Mouse (Mus musculus) erythroblast, embryonic 14.5 days (primary cell): ENCODE measurements around the gene Zfp821. TPM values are rescaled to one million over a fixed set of nuclear protein-coding genes. Genes with fewer than 3 reads are reported as not detected.

ENCODE experiments used
- H3K27me3 ChIP-seq: 2 replicates; pipeline ENCODE4 v1.6.1; 2012; ENCODE audit warnings: inconsistent platforms; ENCODE audit not compliant: control insufficient read depth
- H3K36me3 ChIP-seq: 2 replicates; pipeline ENCODE4 v1.6.1; 2012; ENCODE audit warnings: mild to moderate bottlenecking, inconsistent platforms; ENCODE audit not compliant: control insufficient read depth
- H3K4me1 ChIP-seq: 2 replicates; pipeline ENCODE4 v1.6.1; 2012; ENCODE audit warnings: inconsistent platforms; ENCODE audit not compliant: control insufficient read depth
- H3K4me3 ChIP-seq: replicated peaks from 2 replicates; pipeline ENCODE3; 2012; ENCODE audit warnings: moderate library complexity, mild to moderate bottlenecking, inconsistent platforms
- H3K9me3 ChIP-seq: 2 replicates; pipeline ENCODE4 v1.6.1; 2012; ENCODE audit warnings: low read length, inconsistent platforms, mixed read lengths; ENCODE audit not compliant: control insufficient read depth
- GATA1 ChIP-seq: IDR thresholded peaks from 2 replicates; pipeline ENCODE4 v1.6.1; 2012; ENCODE audit warnings: low read length, inconsistent platforms, mixed read lengths
- TAL1 ChIP-seq: IDR thresholded peaks from 3 replicates; pipeline ENCODE4 v1.6.1; 2012; ENCODE audit warnings: low read length, inconsistent platforms, mixed read lengths
- polyA plus RNA-seq: library from polyadenylated mRNA; stranded (reverse); fragments of >175 nt; gene quantifications from 2 replicates; pipeline ENCODE4 v1.2.3, GENCODE M21; 2012

Gene Zfp821
- polyA plus RNA-seq, 1 experiment = 2.5 TPM

GRCm38 (mm10) chr8:109687248-109687647 is 18.1 kb upstream of the Zfp821 start:
- Histone ChIP-seq H3K4me1 (peaks cover 24% of the 10 kb centered on the region), H3K27me3 (no peaks in the 10 kb centered on the region), H3K4me3 (no peak overlapping the region), H3K9me3 (no peaks in the 10 kb centered on the region), H3K36me3 (peaks cover 31% of the 10 kb centered on the region)
- TF ChIP-seq TAL1 (no peak), GATA1 (no peak)

DNA sequence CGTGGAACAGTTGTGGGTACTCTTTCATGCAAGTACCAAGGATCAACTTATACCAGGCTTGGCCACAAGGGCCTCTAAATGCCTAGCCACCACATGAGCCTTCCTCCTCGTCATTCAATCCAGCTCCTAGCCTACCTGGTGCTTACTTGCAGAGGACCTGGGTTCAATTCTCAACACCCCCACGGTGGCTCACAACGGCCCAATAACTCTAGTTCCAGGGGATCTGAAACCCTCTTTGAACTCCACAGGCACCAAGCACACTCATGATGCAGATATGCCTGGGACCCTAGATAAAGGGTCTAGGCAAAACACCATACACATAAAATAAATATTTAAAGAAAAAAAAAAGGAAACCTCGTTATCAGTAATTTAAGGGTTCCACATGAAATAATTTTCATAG is 13.6 kb upstream of the Zfp821 start:
- peak overlapping the region; percentile 70 for H3K4me3 ChIP-seq
- H3K36me3 ChIP-seq = peaks cover 15% of the 10 kb centered on the region
- H3K4me1 ChIP-seq = peaks cover 36% of the 10 kb centered on the region
- no peaks in the 10 kb centered on the region for H3K27me3 ChIP-seq
- TF ChIP-seq GATA1 = no peak
- TF ChIP-seq TAL1 = no peak
- no peaks in the 10 kb centered on the region for H3K9me3 ChIP-seq

DNA sequence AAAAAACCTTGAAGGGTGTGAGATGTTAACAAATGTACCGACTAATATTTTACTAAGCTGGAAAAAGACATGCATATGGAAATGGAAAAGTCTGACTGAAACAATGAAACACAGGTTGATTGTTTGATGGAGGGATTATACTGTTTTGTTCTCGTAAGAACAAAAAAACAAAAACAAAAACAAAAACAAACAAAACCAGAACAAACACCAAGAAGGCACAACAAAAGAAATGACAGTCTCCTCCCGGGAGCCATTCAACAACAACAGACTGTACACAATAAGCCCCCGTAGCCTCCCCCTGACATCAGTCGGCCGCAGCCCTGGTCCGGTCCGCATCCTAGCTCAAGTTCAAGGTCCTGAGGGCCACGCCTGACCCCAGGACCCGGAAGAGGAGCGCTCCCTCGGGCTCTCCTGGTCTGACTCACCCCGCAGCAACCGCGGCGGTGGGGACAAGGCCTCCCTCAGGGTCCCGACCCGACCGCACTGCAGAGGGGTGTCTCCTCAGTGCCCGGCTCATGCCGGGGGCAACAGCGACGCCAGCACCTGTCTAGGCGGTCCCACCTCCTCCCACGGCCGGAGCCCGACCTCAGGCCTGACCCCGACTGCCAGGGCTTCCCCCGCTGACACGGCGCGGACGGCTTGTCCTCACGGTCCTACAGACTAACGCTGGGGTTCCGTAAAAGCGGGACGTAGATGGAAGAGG is 12.8 kb upstream of the Zfp821 start:
- H3K36me3 ChIP-seq = peaks cover 14% of the 10 kb centered on the region
- H3K4me1 ChIP-seq = peaks cover 35% of the 10 kb centered on the region
- no peak for TF ChIP-seq GATA1
- TF ChIP-seq TAL1 = no peak

GRCm38 (mm10) chr8:109693146-109693900 is 12.0 kb upstream of the Zfp821 start, which contains the start of gene Ist1:
TSS of gene Ist1 (minus strand) at chr8:109693260.
- H3K4me3 ChIP-seq = peak within 1 kb of the TSS; percentile 70
- peaks cover 11% of the 10 kb centered on the region for H3K36me3 ChIP-seq
- TF ChIP-seq TAL1 = no peak
- no peak for TF ChIP-seq GATA1
- H3K9me3 ChIP-seq = no peaks in the 10 kb centered on the region
- peaks cover 32% of the 10 kb centered on the region for H3K4me1 ChIP-seq
- H3K27me3 ChIP-seq = no peaks in the 10 kb centered on the region

More for the DNA sequence above, 12.8 kb upstream of the Zfp821 start:
- H3K4me3 ChIP-seq = peak overlapping the region; percentile 70
- no peaks in the 10 kb centered on the region for H3K27me3 ChIP-seq
- H3K9me3 ChIP-seq = no peaks in the 10 kb centered on the region

- H3K36me3 ChIP-seq = peaks cover 9% of the 10 kb centered on the region
- H3K9me3 ChIP-seq = no peaks in the 10 kb centered on the region
- peaks cover 32% of the 10 kb centered on the region for H3K4me1 ChIP-seq
- TF ChIP-seq TAL1 = no peak
- TF ChIP-seq GATA1 = no peak
- H3K27me3 ChIP-seq = peaks cover under 1% of the 10 kb centered on the region; the same call in 1 of the 2 replicates
- peak overlapping the region; percentile 70 for H3K4me3 ChIP-seq
These were observed 11.2 kb upstream of the Zfp821 start for GRCm38 (mm10) chr8:109694154-109694553.

DNA sequence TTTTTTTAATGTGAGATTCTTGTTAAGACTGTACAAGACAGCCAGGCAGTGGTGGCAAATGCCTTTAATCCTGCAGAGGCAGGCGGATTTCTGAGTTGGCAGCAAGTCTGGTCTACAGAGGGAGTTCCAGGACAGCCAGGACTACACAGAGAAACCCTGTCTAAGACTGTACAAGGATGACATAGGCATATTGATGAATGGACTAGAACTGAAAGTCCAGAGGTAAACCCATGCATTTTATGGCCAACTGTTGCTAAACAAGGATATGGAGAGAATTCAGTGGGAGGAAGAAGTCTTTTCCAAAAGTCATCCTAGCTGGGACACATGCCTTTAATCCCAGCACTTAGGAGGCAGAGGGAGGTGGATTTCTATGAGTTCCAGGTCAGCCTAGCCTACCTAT is 7.6 kb upstream of the Zfp821 start:
- Histone ChIP-seq H3K27me3 (peaks cover 24% of the 10 kb centered on the region), H3K4me3 (no peak overlapping the region), H3K36me3 (no peaks in the 10 kb centered on the region), H3K9me3 (no peaks in the 10 kb centered on the region), H3K4me1 (peaks cover 11% of the 10 kb centered on the region)
- TF ChIP-seq TAL1 = no peak
- no peak for TF ChIP-seq GATA1

GRCm38 (mm10) chr8:109698477-109698876 is 6.9 kb upstream of the Zfp821 start:
- Histone ChIP-seq H3K4me1 (peaks cover 9% of the 10 kb centered on the region), H3K4me3 (no peak overlapping the region), H3K9me3 (no peaks in the 10 kb centered on the region), H3K36me3 (no peaks in the 10 kb centered on the region), H3K27me3 (peaks cover 32% of the 10 kb centered on the region)
- TF ChIP-seq GATA1 = no peak
- no peak for TF ChIP-seq TAL1

- Histone ChIP-seq H3K4me1 (peaks cover 34% of the 10 kb centered on the region), H3K9me3 (no peaks in the 10 kb centered on the region), H3K27me3 (peaks cover 41% of the 10 kb centered on the region), H3K36me3 (peaks cover 23% of the 10 kb centered on the region), H3K4me3 (peak overlapping the region; percentile 86)
- no peak for TF ChIP-seq GATA1
- TF ChIP-seq TAL1 = no peak
These were observed 604 bp upstream of the Zfp821 start for GRCm38 (mm10) chr8:109704565-109705319.
